Mouse (Mus musculus) G1E (cell line): ENCODE data around the gene Gm10309. TPM values are rescaled to one million over a fixed set of nuclear protein-coding genes. Genes with fewer than 3 reads are reported as not detected.

Source experiments
- ATAC-seq: 2 replicates; pipeline ENCODE4 v1.8.0; 2016; ENCODE audit warnings: mild to moderate bottlenecking; ENCODE audit not compliant: insufficient number of reproducible peaks, poor library complexity, low FRiP score, severe bottlenecking; ENCODE audit errors: extremely low read depth
- DNase-seq: peaks from one replicate; pipeline ENCODE4 v3.0.0; 2012; ENCODE audit warnings: low spot score
- H3K27me3 ChIP-seq: 2 replicates; pipeline ENCODE4 v1.6.1; 2012; ENCODE audit warnings: mild to moderate bottlenecking, low read length, inconsistent platforms; ENCODE audit not compliant: insufficient read depth
- H3K36me3 ChIP-seq: replicated peaks from 2 replicates; pipeline ENCODE3; 2012; ENCODE audit warnings: mild to moderate bottlenecking, inconsistent platforms
- H3K4me1 ChIP-seq: 2 replicates; pipeline ENCODE4 v1.6.1; 2012; ENCODE audit warnings: low read depth, low read length, inconsistent platforms, mixed read lengths; ENCODE audit not compliant: insufficient read depth
- H3K4me3 ChIP-seq: 2 replicates; pipeline ENCODE4 v1.5.1; 2012; ENCODE audit warnings: low read depth, mild to moderate bottlenecking, inconsistent platforms, low read length, moderate library complexity, mixed read lengths
- H3K9me3 ChIP-seq: replicated peaks from 2 replicates; pipeline ENCODE4 v1.6.1; 2012; ENCODE audit warnings: inconsistent platforms
- CTCF ChIP-seq: IDR thresholded peaks from 2 replicates; pipeline ENCODE4 v1.5.1; 2012; ENCODE audit warnings: low read depth, low read length, inconsistent platforms, mixed read lengths
- GATA1 ChIP-seq: IDR thresholded peaks from 2 replicates; pipeline ENCODE4 v1.6.1; 2012; ENCODE audit warnings: borderline replicate concordance, low read length, inconsistent platforms, mixed read lengths
- GATA2 ChIP-seq: IDR thresholded peaks from 2 replicates; pipeline ENCODE4 v1.6.1; 2012; ENCODE audit warnings: low read depth, low read length, inconsistent platforms, borderline replicate concordance
- POLR2AphosphoS5 ChIP-seq: IDR thresholded peaks from 2 replicates; pipeline ENCODE4 v1.6.1; 2012; ENCODE audit warnings: low read depth, low read length, inconsistent platforms; ENCODE audit not compliant: insufficient replicate concordance
- TAL1 ChIP-seq: conservative IDR thresholded peaks from 2 replicates; pipeline ENCODE4 v1.6.1; 2012; ENCODE audit warnings: low read depth, low read length, inconsistent platforms, mixed read lengths
- polyA plus RNA-seq: library from polyadenylated mRNA; stranded (reverse); fragments of >175 nt; gene quantifications from 2 replicates; pipeline ENCODE4 v1.2.3, GENCODE M21; 2012
- total RNA-seq, 2 experiments: library from RNA; stranded (forward) in 1 of 2; stranded (reverse) in 1 of 2; fragments of 200-1000 nt in 1 of 2; fragments of >200 nt in 1 of 2; fragmentation: Nextera tagmentation in 1 of 2; gene quantifications; 2 replicates each; pipeline ENCODE4 v1.2.3; 2014 to 2017

The Gm10309 gene
- total and polyA plus RNA-seq, 3 experiments = 0.11 TPM; not detected in 2

DNA sequence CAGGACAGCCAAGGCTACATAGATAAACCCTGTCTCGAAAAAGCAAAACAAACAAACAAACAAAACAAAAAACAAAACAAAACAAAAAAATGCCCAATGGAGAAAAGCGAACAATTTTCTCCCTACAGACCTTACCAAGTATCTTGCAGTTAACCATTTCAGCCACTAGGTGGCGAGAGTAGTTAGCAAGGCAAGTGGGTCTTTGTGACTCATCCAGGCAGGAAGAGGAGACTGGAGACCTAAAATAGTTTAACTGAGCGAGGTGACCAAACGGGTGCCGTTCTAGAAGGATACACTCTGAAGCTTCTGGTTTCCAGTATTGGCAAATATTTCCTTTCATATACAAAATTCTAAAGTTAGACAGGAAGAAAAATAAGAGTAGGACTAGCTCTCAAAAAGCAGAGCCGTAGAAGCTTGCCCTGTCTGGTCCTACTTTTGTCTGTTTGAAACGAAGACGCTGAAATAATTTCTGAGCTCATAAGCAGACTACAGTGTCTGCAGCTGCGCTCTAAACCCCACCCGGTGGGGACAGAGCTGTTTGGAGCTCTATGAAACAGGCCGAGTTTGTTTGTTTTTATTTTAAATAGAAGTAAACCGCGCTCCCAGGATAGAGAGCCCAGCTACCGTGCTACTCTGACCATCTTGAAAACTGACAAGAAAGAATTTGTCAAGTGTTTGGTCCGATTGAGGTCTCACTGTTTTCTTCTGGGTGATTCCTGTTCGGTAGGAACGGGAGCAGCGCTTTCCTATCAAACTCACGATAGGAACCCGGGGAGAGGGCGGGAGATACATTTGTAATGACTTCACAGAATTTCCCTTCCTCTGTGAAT is 31.0 kb upstream of the Gm10309 start:
- no peak overlapping the region for H3K4me3 ChIP-seq
- ATAC-seq (no peak), DNase-seq (peak; percentile 6)
- H3K27me3 ChIP-seq = no peaks in the 10 kb centered on the region
- no peaks in the 10 kb centered on the region for H3K4me1 ChIP-seq
- no peaks in the 10 kb centered on the region for H3K36me3 ChIP-seq
- peaks cover 28% of the 10 kb centered on the region for H3K9me3 ChIP-seq
- TF ChIP-seq TAL1 = no peak
- TF ChIP-seq GATA2 = no peak
- TF ChIP-seq GATA1 = no peak
- TF ChIP-seq CTCF = no peak
- no peak for TF ChIP-seq POLR2AphosphoS5

DNA sequence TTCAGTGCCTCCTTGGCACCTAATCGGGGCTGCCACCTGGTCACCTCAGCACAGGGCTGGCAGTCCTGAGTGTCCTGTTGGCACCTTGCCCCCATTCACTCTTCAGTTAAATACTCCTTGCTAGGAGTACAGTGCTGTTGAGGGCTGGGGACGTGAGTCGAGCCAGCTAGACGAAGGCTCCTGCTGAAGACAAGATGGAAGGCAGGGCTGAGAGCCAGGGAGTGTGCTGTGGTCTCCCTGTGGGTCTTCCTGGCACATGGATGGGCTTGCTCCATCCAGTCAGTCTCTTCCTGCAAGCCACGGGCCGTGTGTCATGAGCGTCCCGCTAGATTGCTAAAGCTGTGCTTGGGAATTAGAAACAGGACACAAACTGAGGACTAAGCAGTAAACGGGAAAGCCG is 30.1 kb upstream of the Gm10309 start:
- no peak for DNase-seq
- ATAC-seq = no peak
- Histone ChIP-seq H3K27me3 (no peaks in the 10 kb centered on the region), H3K36me3 (no peaks in the 10 kb centered on the region), H3K4me3 (no peak overlapping the region), H3K9me3 (peaks cover 31% of the 10 kb centered on the region), H3K4me1 (no peaks in the 10 kb centered on the region)
- TF ChIP-seq CTCF = no peak
- TF ChIP-seq GATA2 = no peak

DNA sequence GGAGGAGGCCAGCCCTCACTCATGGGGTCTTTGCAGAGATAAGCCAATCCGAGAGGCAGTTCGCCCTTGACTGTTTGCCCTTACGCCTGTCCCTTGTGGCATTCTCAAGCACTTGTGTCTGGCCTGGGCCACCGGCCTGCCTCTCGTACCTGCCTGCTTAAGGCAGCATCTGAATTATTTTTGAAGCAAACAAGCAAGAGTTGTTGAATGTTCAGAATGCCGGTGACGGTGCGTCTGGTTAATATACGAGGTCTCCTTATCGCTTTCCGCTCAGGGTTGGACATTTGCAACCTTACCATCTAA is 28.5 kb upstream of the Gm10309 start:
- H3K27me3 ChIP-seq = no peaks in the 10 kb centered on the region
- no peaks in the 10 kb centered on the region for H3K4me1 ChIP-seq
- H3K36me3 ChIP-seq = no peaks in the 10 kb centered on the region
- no peak overlapping the region for H3K4me3 ChIP-seq
- no peak for ATAC-seq
- DNase-seq = no peak
- H3K9me3 ChIP-seq = peaks cover 28% of the 10 kb centered on the region
- TF ChIP-seq GATA1 (no peak), TAL1 (no peak), GATA2 (no peak), POLR2AphosphoS5 (no peak), CTCF (no peak)

DNA sequence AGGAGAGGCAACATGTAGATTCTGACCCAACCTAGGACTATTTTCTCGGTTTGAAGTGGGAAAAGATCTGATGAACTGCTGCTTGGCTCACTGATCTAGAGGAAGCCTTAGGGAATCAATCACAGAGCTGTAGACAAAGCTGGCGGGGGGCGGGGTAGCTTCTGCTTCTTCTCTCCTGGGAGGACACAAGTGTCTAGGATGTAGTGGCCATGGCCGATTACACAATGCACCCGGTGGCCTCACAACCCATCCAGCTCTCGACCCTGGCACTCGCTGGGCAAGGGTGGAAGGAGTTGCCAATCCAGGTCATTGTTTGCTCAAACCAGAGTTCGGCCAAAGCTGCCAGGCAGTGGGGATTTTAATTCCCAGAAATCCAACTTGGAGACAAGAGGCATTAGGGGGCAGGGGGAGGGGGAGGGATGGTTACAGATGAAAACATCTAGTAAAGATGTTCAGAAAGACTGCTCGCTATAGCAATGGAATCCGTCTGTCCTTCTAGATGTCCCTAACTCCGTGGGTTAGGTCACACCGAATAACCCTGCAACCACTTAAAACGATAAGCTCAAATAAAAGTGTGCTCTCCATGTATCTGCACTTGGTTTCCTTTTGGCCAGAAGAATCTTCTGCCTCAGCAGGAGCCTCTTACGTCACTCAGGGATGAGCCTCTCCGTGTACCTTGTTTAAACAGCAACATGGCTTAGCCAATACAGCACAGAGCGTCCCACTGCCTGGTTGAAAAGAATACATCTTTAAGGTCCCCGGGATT is 27.9 kb upstream of the Gm10309 start:
- no peak for ATAC-seq
- no peak for TF ChIP-seq GATA1
- H3K4me1 ChIP-seq = no peaks in the 10 kb centered on the region
- H3K4me3 ChIP-seq = no peak overlapping the region
- H3K9me3 ChIP-seq = peaks cover 26% of the 10 kb centered on the region
- no peak for DNase-seq
- H3K36me3 ChIP-seq = no peaks in the 10 kb centered on the region
- no peaks in the 10 kb centered on the region for H3K27me3 ChIP-seq

DNA sequence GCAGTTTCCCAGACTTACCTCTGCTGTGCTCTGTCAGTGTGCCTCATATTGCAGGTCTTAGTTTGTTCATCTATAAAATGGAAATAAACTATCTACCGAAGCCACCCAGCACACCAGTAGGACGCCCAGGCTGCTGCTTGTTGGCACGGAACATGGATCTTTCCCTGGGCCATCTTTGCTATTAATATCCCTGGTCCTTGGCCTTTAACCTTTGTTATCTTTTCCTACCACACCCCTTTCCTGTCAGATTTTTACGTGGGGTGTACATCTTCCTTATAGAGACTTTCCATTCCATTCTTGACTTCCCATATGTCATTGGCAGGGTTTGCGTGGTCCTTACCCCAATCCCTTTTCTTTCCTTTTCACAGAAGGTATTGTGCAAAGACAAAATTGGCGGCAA is 26.2 kb upstream of the Gm10309 start:
- Histone ChIP-seq H3K4me3 (no peak overlapping the region), H3K9me3 (peaks cover 25% of the 10 kb centered on the region), H3K27me3 (no peaks in the 10 kb centered on the region), H3K4me1 (no peaks in the 10 kb centered on the region), H3K36me3 (no peaks in the 10 kb centered on the region)
- ATAC-seq (no peak), DNase-seq (no peak)
- TF ChIP-seq POLR2AphosphoS5 = no peak
- TF ChIP-seq GATA2 = no peak
- no peak for TF ChIP-seq CTCF
- no peak for TF ChIP-seq TAL1
- TF ChIP-seq GATA1 = no peak

DNA sequence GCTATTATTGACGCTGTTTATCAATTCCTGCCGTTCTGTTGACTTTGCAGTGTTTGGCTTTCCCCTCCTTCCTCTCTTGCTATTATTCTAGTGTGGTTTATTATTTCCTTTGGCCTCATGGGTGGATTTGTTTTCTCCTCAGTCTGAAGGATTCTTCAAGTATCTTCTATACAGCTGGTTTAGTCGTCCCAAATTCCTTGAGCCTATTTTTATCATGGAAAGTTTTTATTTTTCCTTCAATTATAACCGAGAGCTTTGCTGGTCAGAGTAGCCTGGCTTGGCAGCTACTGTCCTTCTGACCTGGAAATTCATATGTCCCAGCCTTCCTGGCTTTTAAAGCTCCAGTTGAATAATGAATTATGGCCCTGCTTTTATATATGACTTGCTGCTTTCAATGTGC is 24.4 kb upstream of the Gm10309 start:
- H3K36me3 ChIP-seq = no peaks in the 10 kb centered on the region
- H3K27me3 ChIP-seq = no peaks in the 10 kb centered on the region
- peaks cover 26% of the 10 kb centered on the region for H3K9me3 ChIP-seq
- no peak overlapping the region for H3K4me3 ChIP-seq
- TF ChIP-seq GATA1 (no peak), CTCF (no peak), POLR2AphosphoS5 (no peak), TAL1 (no peak), GATA2 (no peak)
- no peak for ATAC-seq
- no peaks in the 10 kb centered on the region for H3K4me1 ChIP-seq
- DNase-seq = no peak
